In the genomic region with DNA sequence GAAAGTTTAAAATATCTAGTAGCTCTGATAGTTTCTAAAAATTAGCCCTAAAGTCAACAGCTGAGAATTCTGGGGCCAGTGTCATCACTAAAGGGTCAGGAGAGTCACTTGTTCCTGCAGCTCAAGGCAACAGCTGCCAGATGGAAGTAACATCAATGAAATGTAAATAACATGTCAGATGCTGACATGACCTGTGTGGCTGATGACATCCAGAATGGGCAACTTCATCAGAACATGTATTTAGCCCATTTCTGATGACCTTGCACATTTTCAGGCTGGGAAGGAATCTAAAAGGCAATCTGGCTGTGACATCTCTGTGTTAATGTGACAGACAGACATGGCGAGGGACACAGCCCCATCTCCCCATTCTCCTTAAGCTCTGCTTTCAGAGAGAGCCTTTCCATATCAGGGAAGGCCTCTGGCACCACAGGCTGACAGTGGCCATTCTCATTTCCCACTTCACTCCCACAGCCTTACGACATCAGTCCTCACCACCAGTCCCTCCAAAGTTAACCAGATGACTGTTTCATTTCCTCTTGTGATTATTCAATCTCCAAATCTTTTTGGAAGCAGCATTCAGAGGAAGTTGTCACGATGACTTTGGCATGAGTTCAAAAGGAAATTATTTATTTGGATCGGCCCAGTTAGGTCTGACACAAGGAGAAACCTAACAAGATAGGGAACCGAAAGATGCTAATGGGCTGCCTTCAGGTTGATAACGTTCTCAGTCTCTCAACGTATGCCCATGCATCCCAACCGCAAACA, we compare ENCODE assay signal across 15 mouse cellular contexts.
A peak's percentile ranks its signal among the peaks of the same experiment; 100 is the strongest.
DNase-seq lines count a peak whose midpoint lies in the region; ATAC-seq and TF ChIP-seq lines count a peak whose summit lies in the region.
"Had no signal": no experiment of that assay in that cellular context is flagged by ENCODE, and none has a peak within 500 bp of the region (broad histone marks: within the 10 kb centered on the region; RNA-seq: fewer than 3 reads in every experiment).

No protein-coding gene starts in this region.

- H3K4me3 ChIP-seq in embryonic facial prominence, embryonic 14.5 days (ENCODE audit: low read depth, low read length): no peak overlapping the region
- H3K4me3 ChIP-seq in embryonic facial prominence, embryonic 10.5 days: no peak overlapping the region
- H3K4me3 ChIP-seq in myocyte: no peak overlapping the region
- H3K4me3 ChIP-seq in kidney, embryonic 14.5 days (ENCODE audit: low read length): no peak overlapping the region
- no peak overlapping the region for H3K4me3 ChIP-seq in forebrain, embryonic 16.5 days (replicated peaks; ENCODE audit: low read length)
- H3K4me3 ChIP-seq: embryonic facial prominence, embryonic 13.5 days; left cerebral cortex, adult 2 months; megakaryocyte, embryonic 14.5 days had no signal

- H3K27me3 ChIP-seq in embryonic facial prominence, embryonic 14.5 days (replicated peaks; ENCODE audit: control insufficient read depth, insufficient read depth, low read length): no peaks in the 10 kb centered on the region
- no peaks in the 10 kb centered on the region for H3K27me3 ChIP-seq in embryonic facial prominence, embryonic 10.5 days (replicated peaks; ENCODE audit: low read depth, poor library complexity, severe bottlenecking)
- no peaks in the 10 kb centered on the region for H3K27me3 ChIP-seq in myocyte (ENCODE audit: control insufficient read depth, insufficient read depth, insufficient read length)
- H3K27me3 ChIP-seq in kidney, embryonic 14.5 days (ENCODE audit: control insufficient read depth, insufficient read depth, low read length): no peaks in the 10 kb centered on the region
- no peaks in the 10 kb centered on the region for H3K27me3 ChIP-seq in forebrain, embryonic 16.5 days (replicated peaks; ENCODE audit: control insufficient read depth, insufficient read depth, low read length)
- H3K27me3 ChIP-seq: embryonic facial prominence, embryonic 13.5 days; megakaryocyte, embryonic 14.5 days had no signal

- no peaks in the 10 kb centered on the region for H3K79me2 ChIP-seq in myocyte (ENCODE audit: control insufficient read depth, insufficient read depth)

- no peak overlapping the region for H3K9ac ChIP-seq in embryonic facial prominence, embryonic 14.5 days (ENCODE audit: low read depth, low read length)
- H3K9ac ChIP-seq in kidney, embryonic 14.5 days (ENCODE audit: low read depth, low read length): no peak overlapping the region
- H3K9ac ChIP-seq in forebrain, embryonic 16.5 days (replicated peaks; ENCODE audit: low read depth, low read length): no peak overlapping the region
- H3K9ac ChIP-seq: embryonic facial prominence, embryonic 13.5 days had no signal

- no peak for ATAC-seq in embryonic facial prominence, embryonic 14.5 days (ENCODE audit: low read depth)
- no peak for ATAC-seq in kidney, embryonic 14.5 days (ENCODE audit: low FRiP score, low TSS enrichment)
- ATAC-seq in forebrain, embryonic 16.5 days: no peak

- WGBS in embryonic facial prominence, embryonic 14.5 days: 75% methylated on average over 8 of the region's 8 CpGs
- WGBS in embryonic facial prominence, embryonic 10.5 days: 84% methylated on average over 8 of the region's 8 CpGs
- WGBS in kidney, embryonic 14.5 days: 66% methylated on average over 8 of the region's 8 CpGs
- WGBS in forebrain, embryonic 16.5 days: 87% methylated on average over 8 of the region's 8 CpGs

- DNase-seq in embryonic facial prominence, embryonic 14.5 days (ENCODE audit: low spot score): peak; percentile 18
- DNase-seq in embryonic facial prominence, embryonic 10.5 days (ENCODE audit: low spot score): no peak
- DNase-seq in kidney, postnatal 14 days: peak; percentile 8
- no peak for DNase-seq in kidney, adult 18-20 months
- peak; percentile 61 for DNase-seq in lung, postnatal 10 days
- DNase-seq: adrenal gland, adult 2 months; cerebellum, adult 9-10 months; right cerebral cortex, adult 18-20 months; thymus, adult 18-20 months had no signal

- H3ac ChIP-seq in myocyte (ENCODE audit: control insufficient read depth, insufficient read length): no peak overlapping the region

- H3K36me3 ChIP-seq in embryonic facial prominence, embryonic 14.5 days (ENCODE audit: control insufficient read depth, insufficient read depth, low read length): no peaks in the 10 kb centered on the region
- no peaks in the 10 kb centered on the region for H3K36me3 ChIP-seq in embryonic facial prominence, embryonic 10.5 days (replicated peaks)
- no peaks in the 10 kb centered on the region for H3K36me3 ChIP-seq in myocyte (ENCODE audit: control insufficient read depth, insufficient read depth)
- H3K36me3 ChIP-seq in kidney, embryonic 14.5 days (ENCODE audit: control insufficient read depth, insufficient read depth, low read length): no peaks in the 10 kb centered on the region
- H3K36me3 ChIP-seq in forebrain, embryonic 16.5 days (ENCODE audit: control insufficient read depth, insufficient read depth): no peaks in the 10 kb centered on the region
- H3K36me3 ChIP-seq: embryonic facial prominence, embryonic 13.5 days had no signal

- TF ChIP-seq POLR2A in myocyte (IDR thresholded peaks at IDR 0.05; ENCODE audit: insufficient read length, low read depth): no peak

- H3K9me3 ChIP-seq in embryonic facial prominence, embryonic 14.5 days (ENCODE audit: control insufficient read depth, low read length): no peaks in the 10 kb centered on the region
- H3K9me3 ChIP-seq in embryonic facial prominence, embryonic 10.5 days: no peaks in the 10 kb centered on the region
- no peaks in the 10 kb centered on the region for H3K9me3 ChIP-seq in kidney, embryonic 14.5 days (ENCODE audit: control insufficient read depth, low read length)
- no peaks in the 10 kb centered on the region for H3K9me3 ChIP-seq in forebrain, embryonic 16.5 days (ENCODE audit: control insufficient read depth, low read length)
- H3K9me3 ChIP-seq: embryonic facial prominence, embryonic 13.5 days; megakaryocyte, embryonic 14.5 days had no signal

- H3K4me2 ChIP-seq in embryonic facial prominence, embryonic 14.5 days (ENCODE audit: low read depth, low read length): no peak overlapping the region
- no peak overlapping the region for H3K4me2 ChIP-seq in myocyte (ENCODE audit: low read depth)
- H3K4me2 ChIP-seq in kidney, embryonic 14.5 days (replicated peaks; ENCODE audit: low read depth, low read length): no peak overlapping the region
- H3K4me2 ChIP-seq in forebrain, embryonic 16.5 days (ENCODE audit: low read length): no peak overlapping the region
- H3K4me2 ChIP-seq: embryonic facial prominence, embryonic 13.5 days had no signal

- no peaks in the 10 kb centered on the region for H3K4me1 ChIP-seq in embryonic facial prominence, embryonic 14.5 days (ENCODE audit: control insufficient read depth, insufficient read depth, low read length)
- H3K4me1 ChIP-seq in embryonic facial prominence, embryonic 10.5 days: no peaks in the 10 kb centered on the region
- H3K4me1 ChIP-seq in kidney, embryonic 14.5 days (ENCODE audit: control insufficient read depth, insufficient read depth, low read length): no peaks in the 10 kb centered on the region
- H3K4me1 ChIP-seq in forebrain, embryonic 16.5 days (replicated peaks; ENCODE audit: control insufficient read depth, insufficient read depth, low read length): peaks cover 5% of the 10 kb centered on the region; the same call in 1 of the 2 replicates
- H3K4me1 ChIP-seq: embryonic facial prominence, embryonic 13.5 days; megakaryocyte, embryonic 14.5 days had no signal

- no peak overlapping the region for H3K27ac ChIP-seq in embryonic facial prominence, embryonic 14.5 days (replicated peaks; ENCODE audit: low read depth, low read length)
- H3K27ac ChIP-seq in embryonic facial prominence, embryonic 10.5 days (replicated peaks): no peak overlapping the region
- no peak overlapping the region for H3K27ac ChIP-seq in kidney, embryonic 14.5 days (ENCODE audit: low read depth, low read length)
- H3K27ac ChIP-seq in forebrain, embryonic 16.5 days (ENCODE audit: low read length): no peak overlapping the region
- H3K27ac ChIP-seq: embryonic facial prominence, embryonic 13.5 days; left cerebral cortex, adult 2 months had no signal

TF ChIP-seq in myocyte, 11 proteins besides CTCF, POLR2A, EP300 and RAD21:
- TF ChIP-seq E2F4 (IDR thresholded peaks at IDR 0.05; ENCODE audit: insufficient read depth) (no peak), USF1 (IDR thresholded peaks at IDR 0.05; ENCODE audit: low read depth) (no peak), MYOD1 (IDR thresholded peaks at IDR 0.05; ENCODE audit: control insufficient read depth in 1 of 3, insufficient read length in 2 of 3, low read depth in 2 of 3) (peak in 1 of 3 experiments; percentile 32), TCF3 (IDR thresholded peaks at IDR 0.05; ENCODE audit: insufficient read length, low read depth) (no peak), POLR2AphosphoS2 (IDR thresholded peaks at IDR 0.05; ENCODE audit: insufficient read length, low read depth) (no peak), MAX (IDR thresholded peaks at IDR 0.05; ENCODE audit: low read depth) (no peak), REST (IDR thresholded peaks at IDR 0.05; ENCODE audit: insufficient read depth, insufficient read length) (no peak), MYOG (IDR thresholded peaks at IDR 0.05; ENCODE audit: control insufficient read depth in 1 of 3, insufficient read depth in 1 of 3, insufficient read length in 2 of 3, low read depth in 2 of 3) (peak in 2 of 3 experiments; percentile 26), SRF (IDR thresholded peaks at IDR 0.05; ENCODE audit: control insufficient read depth, insufficient read length, low read depth) (no peak)

Comparison
In these comparisons a context has a peak if more than half of its experiments do, and no peak if none do; other contexts are left out.
1. DNase-seq: peak in embryonic facial prominence, embryonic 14.5 days (single experiment), kidney, postnatal 14 days (single experiment) and lung, postnatal 10 days (single experiment); none in embryonic facial prominence, embryonic 10.5 days (single experiment) and kidney, adult 18-20 months (single experiment).